Mouse (Mus musculus) limb, embryonic 15.5 days (tissue): ENCODE data around the gene Psmd13. TPM values are rescaled to one million over a fixed set of nuclear protein-coding genes. Genes with fewer than 3 reads are reported as not detected.

Experiments used
- ATAC-seq: fragments of 200-750 bp; cut with Nextera tagmentation; 2 replicates; pipeline ENCODE4 v1.8.0; 2017; ENCODE audit warnings: low read depth, moderate TSS enrichment; ENCODE audit not compliant: insufficient number of reproducible peaks, low FRiP score, low TSS enrichment
- H3K27ac ChIP-seq: fragments of 300-500 bp; sonication (generic); 2 replicates; pipeline ENCODE4 v1.5.1; 2015; ENCODE audit warnings: moderate library complexity, mild to moderate bottlenecking, inconsistent platforms
- H3K27me3 ChIP-seq: fragments of 300-500 bp; sonication (generic); 2 replicates; pipeline ENCODE4 v1.6.1; 2015; ENCODE audit warnings: inconsistent platforms
- H3K36me3 ChIP-seq: fragments of 300-500 bp; sonication (generic); 2 replicates; pipeline ENCODE4 v1.6.1; 2015; ENCODE audit warnings: inconsistent platforms
- H3K4me1 ChIP-seq: fragments of 300-500 bp; sonication (generic); 2 replicates; pipeline ENCODE4 v1.6.1; 2015; ENCODE audit warnings: inconsistent platforms
- H3K4me2 ChIP-seq: fragments of 300-500 bp; sonication (generic); 2 replicates; pipeline ENCODE4 v1.6.1; 2015; ENCODE audit warnings: mild to moderate bottlenecking, inconsistent platforms
- H3K4me3 ChIP-seq: fragments of 300-500 bp; sonication (generic); 2 replicates; pipeline ENCODE4 v1.5.1; 2015; ENCODE audit warnings: mild to moderate bottlenecking, inconsistent platforms
- H3K9ac ChIP-seq: fragments of 300-500 bp; sonication (generic); 2 replicates; pipeline ENCODE4 v1.6.1; 2015; ENCODE audit warnings: inconsistent platforms
- H3K9me3 ChIP-seq: fragments of 300-500 bp; sonication (generic); 2 replicates; pipeline ENCODE4 v1.6.1; 2016; ENCODE audit warnings: inconsistent platforms
- WGBS: fragments of 180-500 bp; shearing (Covaris S2); methylation state at CpG from one replicate; pipeline ENCODE4 v1.1.7; 2015; 5-methylcytosine and 5-hydroxymethylcytosine counted together
- polyA plus RNA-seq: library from polyadenylated mRNA; unstranded; fragments of >200 nt; fragmentation: Nextera tagmentation; extraction: Ambion mirVana; gene quantifications from 2 replicates; pipeline ENCODE4 v1.2.1, GENCODE M21; 2015

The Psmd13 gene
- polyA plus RNA-seq, 1 experiment from 2014 or later: 201 TPM

DNA sequence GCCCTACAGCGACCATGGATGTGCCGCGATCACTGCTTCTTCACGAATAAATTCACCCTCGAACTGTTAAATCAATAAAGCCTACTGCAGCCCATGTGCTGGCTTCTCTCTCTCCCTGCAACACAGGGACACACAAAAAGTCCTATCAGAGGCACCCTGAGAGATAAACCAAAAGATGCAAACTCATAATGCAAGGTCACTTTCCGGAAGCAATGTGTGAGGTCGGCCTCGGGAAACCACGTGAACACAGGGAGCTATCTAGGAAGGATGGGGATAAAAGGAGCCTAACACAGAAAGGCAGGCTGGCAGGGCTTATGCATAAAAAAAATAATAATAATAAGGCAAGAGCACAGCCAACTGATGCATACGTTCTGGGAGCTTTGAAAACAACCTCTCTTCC lies 35.1 kb upstream of the Psmd13 start:
- WGBS: 82% methylated on average over 10 of the region's 10 CpGs
- Histone ChIP-seq H3K4me3 (no peak overlapping the region), H3K9me3 (no peaks in the 10 kb centered on the region), H3K4me1 (peaks cover 11% of the 10 kb centered on the region; the same call in 1 of the 2 replicates), H3K36me3 (peaks cover 4% of the 10 kb centered on the region), H3K27me3 (peaks cover 28% of the 10 kb centered on the region), H3K9ac (no peak overlapping the region), H3K4me2 (no peak overlapping the region), H3K27ac (no peak overlapping the region)
- no peak for ATAC-seq

GRCm38 (mm10) chr7:140847755-140848580 lies 33.8 kb upstream of the Psmd13 start, which contains the start of gene Odf3:
Gene Odf3, plus strand, starts transcription at chr7:140847805.
- H3K27ac ChIP-seq: no peak within 1 kb of the TSS
- H3K4me1 ChIP-seq: peaks cover 11% of the 10 kb centered on the region; the same call in 1 of the 2 replicates
- 0 out of 2 replicates have a peak within 1 kb of the TSS, but pooled peaks have one; percentile 15 for H3K9ac ChIP-seq
- H3K36me3 ChIP-seq: peaks cover 17% of the 10 kb centered on the region
- H3K4me3 ChIP-seq: no peak within 1 kb of the TSS
- no peak within 1 kb of the TSS for H3K4me2 ChIP-seq
- no peak for ATAC-seq
- H3K27me3 ChIP-seq: peaks cover 18% of the 10 kb centered on the region
- H3K9me3 ChIP-seq: no peaks in the 10 kb centered on the region
- 59% methylated on average over 11 of the region's 11 CpGs for WGBS

GRCm38 (mm10) chr7:140848591-140848990 lies 33.2 kb upstream of the Psmd13 start:
- H3K27me3 ChIP-seq: peaks cover 14% of the 10 kb centered on the region; the same call in 1 of the 2 replicates
- H3K9ac ChIP-seq: no peak overlapping the region
- H3K27ac ChIP-seq: no peak overlapping the region
- no peak for ATAC-seq
- peaks cover 23% of the 10 kb centered on the region for H3K36me3 ChIP-seq
- no peaks in the 10 kb centered on the region for H3K9me3 ChIP-seq
- H3K4me3 ChIP-seq: no peak overlapping the region
- H3K4me1 ChIP-seq: peaks cover 11% of the 10 kb centered on the region; the same call in 1 of the 2 replicates
- 88% methylated on average over 10 of the region's 10 CpGs for WGBS
- no peak overlapping the region for H3K4me2 ChIP-seq

GRCm38 (mm10) chr7:140851916-140852315 lies 29.9 kb upstream of the Psmd13 start:
- WGBS: 98% methylated on average over 4 of the region's 4 CpGs
- ATAC-seq: no peak

DNA sequence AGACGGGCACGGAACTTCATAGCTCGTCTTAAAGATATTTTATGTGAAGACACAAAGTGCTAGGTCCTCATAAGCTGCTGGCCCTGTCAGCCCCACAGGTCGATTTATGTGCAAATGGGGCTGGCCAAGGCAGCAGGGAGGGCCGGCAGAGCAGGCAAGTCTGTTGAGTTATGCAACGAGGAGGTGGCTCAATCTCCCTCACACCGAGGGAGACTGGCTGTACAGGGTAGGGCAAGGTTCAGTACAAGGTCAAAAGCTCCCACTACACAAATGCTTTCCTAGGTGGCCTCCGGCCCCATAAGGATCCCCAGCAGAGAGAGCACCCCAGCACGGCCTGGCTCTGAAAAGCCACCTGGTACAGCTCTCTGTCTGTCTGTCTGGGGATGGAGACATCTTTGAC lies 28.4 kb upstream of the Psmd13 start:
- no peak overlapping the region for H3K4me2 ChIP-seq
- H3K9me3 ChIP-seq: no peaks in the 10 kb centered on the region
- H3K4me1 ChIP-seq: peaks cover 18% of the 10 kb centered on the region
- peaks cover 37% of the 10 kb centered on the region for H3K36me3 ChIP-seq
- H3K9ac ChIP-seq: no peak overlapping the region
- ATAC-seq: no peak
- no peaks in the 10 kb centered on the region for H3K27me3 ChIP-seq
- H3K4me3 ChIP-seq: no peak overlapping the region
- H3K27ac ChIP-seq: no peak overlapping the region
- 82% methylated on average over 9 of the region's 9 CpGs for WGBS

More at GRCm38 (mm10) chr7:140851916-140852315, 29.9 kb upstream of the Psmd13 start:
- H3K4me2 ChIP-seq: no peak overlapping the region
- H3K4me1 ChIP-seq: peaks cover 18% of the 10 kb centered on the region
- H3K9me3 ChIP-seq: no peaks in the 10 kb centered on the region
- H3K27me3 ChIP-seq: no peaks in the 10 kb centered on the region
- no peak overlapping the region for H3K9ac ChIP-seq
- H3K36me3 ChIP-seq: peaks cover 37% of the 10 kb centered on the region
- no peak overlapping the region for H3K4me3 ChIP-seq
- H3K27ac ChIP-seq: no peak overlapping the region

DNA sequence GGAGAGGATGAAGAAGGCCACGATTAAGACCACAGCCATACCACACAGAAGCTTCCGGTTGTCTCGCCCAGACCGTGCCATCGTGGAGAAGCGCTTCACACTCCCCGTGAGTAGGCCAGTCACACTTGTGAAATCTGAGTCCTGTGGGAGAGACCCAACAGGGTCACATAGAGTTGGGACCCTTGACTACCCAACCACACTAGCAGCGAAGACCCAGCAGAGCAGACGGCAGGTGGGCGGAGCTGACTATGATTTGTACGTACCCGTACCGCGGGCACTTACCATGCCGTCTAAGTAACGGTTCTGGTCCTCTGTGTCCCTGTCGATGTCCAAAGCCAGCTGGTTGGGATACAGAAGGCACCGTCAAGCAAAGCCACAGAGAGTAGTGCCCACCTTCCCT lies 27.3 kb upstream of the Psmd13 start:
- no peak overlapping the region for H3K9ac ChIP-seq
- WGBS: 93% methylated on average over 18 of the region's 18 CpGs
- H3K9me3 ChIP-seq: no peaks in the 10 kb centered on the region
- H3K4me1 ChIP-seq: peaks cover 29% of the 10 kb centered on the region
- peaks cover 44% of the 10 kb centered on the region for H3K36me3 ChIP-seq
- H3K27me3 ChIP-seq: no peaks in the 10 kb centered on the region
- H3K27ac ChIP-seq: no peak overlapping the region
- no peak for ATAC-seq
- no peak overlapping the region for H3K4me2 ChIP-seq
- peak overlapping the region; percentile 80; the same call in 1 of the 2 replicates for H3K4me3 ChIP-seq

DNA sequence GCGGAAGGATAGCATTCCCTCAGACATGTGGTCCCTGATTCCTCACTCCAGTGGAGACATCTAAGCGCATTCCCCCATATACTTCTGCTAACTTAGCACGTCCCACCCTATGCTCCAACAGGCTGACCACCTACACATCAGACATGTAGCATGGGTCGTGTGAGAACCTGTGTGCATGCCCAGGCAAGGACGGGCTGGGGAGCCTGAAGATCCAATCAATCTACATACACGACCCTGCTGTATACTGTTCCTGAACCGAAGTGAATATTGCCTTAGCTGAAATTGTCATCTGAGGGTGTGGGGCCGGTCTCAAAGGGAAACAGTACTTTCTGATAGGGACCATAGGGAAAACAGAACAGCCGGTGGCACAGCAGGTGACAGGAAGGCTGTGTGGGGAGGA lies 26.6 kb upstream of the Psmd13 start:
- peak overlapping the region; percentile 98 for H3K4me2 ChIP-seq
- ATAC-seq: no peak
- H3K36me3 ChIP-seq: peaks cover 51% of the 10 kb centered on the region
- 62% methylated on average over 9 of the region's 9 CpGs for WGBS
- no peaks in the 10 kb centered on the region for H3K9me3 ChIP-seq
- H3K9ac ChIP-seq: peak overlapping the region; percentile 91
- H3K4me3 ChIP-seq: peak overlapping the region; percentile 80
- peak overlapping the region; percentile 93; the same call in 1 of the 2 replicates for H3K27ac ChIP-seq
- H3K27me3 ChIP-seq: no peaks in the 10 kb centered on the region
- peaks cover 31% of the 10 kb centered on the region for H3K4me1 ChIP-seq

DNA sequence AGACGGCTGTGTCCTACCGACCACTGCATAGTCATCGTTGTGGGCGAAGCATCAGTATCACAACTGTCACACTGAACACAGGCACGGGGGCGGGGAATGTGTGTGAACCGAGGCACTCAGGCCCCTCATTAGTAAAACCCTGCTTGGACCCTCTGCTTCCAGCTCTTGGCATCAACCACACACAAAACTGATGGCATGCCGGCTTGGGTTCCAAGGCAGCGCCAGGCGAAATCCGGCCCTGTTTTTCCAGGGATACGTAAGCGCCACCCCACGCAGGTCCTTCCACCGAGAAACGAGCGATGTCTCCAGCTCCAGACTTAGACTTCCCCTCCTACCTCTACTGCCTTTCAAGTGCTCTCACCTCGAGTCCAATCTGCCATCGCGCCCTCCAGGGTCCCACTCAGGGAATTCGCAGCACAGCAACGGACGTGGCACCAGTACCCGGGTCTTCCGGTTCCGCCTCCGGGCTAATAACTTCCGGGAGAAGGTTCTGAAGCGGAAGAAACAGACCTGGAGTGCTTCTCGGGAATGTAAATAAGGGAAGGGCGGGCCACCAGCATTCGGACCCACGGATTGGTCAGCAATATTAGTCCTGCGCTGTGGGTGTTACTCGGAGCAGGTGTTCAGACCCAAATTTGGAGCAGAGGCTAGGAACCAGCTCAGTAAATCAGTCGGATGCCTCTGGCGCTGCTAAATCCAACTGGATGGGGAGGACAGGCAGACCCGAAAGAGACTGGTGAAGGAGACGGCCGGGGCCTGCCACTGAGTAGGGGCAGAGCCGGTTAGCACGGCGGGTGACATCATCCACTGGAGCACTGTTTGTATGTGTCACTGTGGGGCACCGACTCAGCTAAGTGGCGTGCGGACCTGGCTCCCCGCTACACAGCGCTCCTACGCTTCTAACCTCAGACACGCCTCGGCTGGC lies 25.6 kb upstream of the Psmd13 start, which contains the start of gene Gm45785:
Gm45785 (minus strand) TSS at position 472 of the 925 bp plus-strand sequence.
- Histone ChIP-seq H3K4me3 (peak within 1 kb of the TSS; percentile 80), H3K9me3 (no peaks in the 10 kb centered on the region), H3K4me1 (peaks cover 31% of the 10 kb centered on the region), H3K4me2 (peak within 1 kb of the TSS; percentile 98), H3K9ac (peak within 1 kb of the TSS; percentile 91), H3K27me3 (no peaks in the 10 kb centered on the region), H3K27ac (peak within 1 kb of the TSS; percentile 93), H3K36me3 (peaks cover 60% of the 10 kb centered on the region)
- peak; percentile 63 for ATAC-seq
- WGBS: under 1% methylated on average over 51 of the region's 51 CpGs

- under 1% methylated on average over 50 of the region's 50 CpGs for WGBS
- Histone ChIP-seq H3K4me1 (peaks cover 31% of the 10 kb centered on the region), H3K27ac (peak within 1 kb of the TSS; percentile 93), H3K4me3 (peak within 1 kb of the TSS; percentile 80), H3K27me3 (no peaks in the 10 kb centered on the region), H3K4me2 (peak within 1 kb of the TSS; percentile 98), H3K9ac (peak within 1 kb of the TSS; percentile 91), H3K9me3 (no peaks in the 10 kb centered on the region), H3K36me3 (peaks cover 62% of the 10 kb centered on the region)
- peak; percentile 84 for ATAC-seq
Measured at GRCm38 (mm10) chr7:140856785-140857549, 24.8 kb upstream of the Psmd13 start, which contains the start of gene Ric8a. Gene Ric8a, plus strand, starts transcription at chr7:140856957.

DNA sequence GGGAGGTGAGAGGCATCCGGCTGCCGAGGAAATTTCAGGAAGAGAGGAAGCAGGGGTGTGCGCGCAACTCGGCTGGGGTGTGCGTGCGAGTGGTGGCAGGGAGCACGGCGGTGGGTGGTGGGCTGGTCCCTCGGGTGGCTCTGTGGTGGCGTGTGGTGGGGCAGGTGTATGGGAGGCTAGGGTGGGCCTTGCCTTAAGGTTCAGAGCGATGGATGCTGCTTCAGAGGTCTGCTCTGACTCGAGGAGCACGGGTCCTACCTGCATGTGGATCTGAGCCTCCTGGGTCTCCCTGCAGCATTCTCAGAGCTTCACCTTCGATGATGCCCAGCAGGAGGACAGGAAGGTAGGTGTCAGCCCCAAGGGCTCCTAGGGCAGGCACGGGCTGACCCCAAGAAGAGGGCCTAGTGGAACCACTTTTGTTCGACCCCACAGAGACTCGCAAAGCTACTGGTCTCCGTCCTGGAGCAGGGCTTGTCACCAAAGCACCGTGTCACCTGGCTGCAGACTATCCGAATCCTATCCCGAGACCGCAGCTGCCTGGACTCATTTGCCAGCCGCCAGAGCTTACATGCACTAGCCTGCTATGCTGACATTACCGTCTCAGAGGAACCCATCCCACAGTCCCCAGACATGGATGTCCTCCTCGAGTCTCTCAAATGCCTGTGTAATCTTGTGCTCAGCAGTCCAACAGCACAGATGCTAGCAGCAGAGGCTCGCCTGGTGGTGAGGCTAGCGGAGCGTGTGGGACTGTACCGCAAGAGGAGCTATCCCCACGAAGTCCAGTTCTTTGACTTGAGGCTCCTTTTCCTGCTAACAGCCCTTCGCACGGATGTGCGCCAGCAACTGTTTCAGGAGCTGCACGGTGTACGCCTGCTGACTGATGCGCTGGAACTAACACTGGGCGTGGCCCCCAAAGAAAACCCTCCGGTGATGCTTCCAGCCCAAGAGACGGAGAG lies 23.9 kb upstream of the Psmd13 start, which contains the start of gene Bet1l:
Bet1l (minus strand) TSS at position 28 of the 956 bp plus-strand sequence.
- 37% methylated on average over 39 of the region's 40 CpGs for WGBS
- peaks cover 31% of the 10 kb centered on the region for H3K4me1 ChIP-seq
- H3K9ac ChIP-seq: peak within 1 kb of the TSS; percentile 91
- H3K27ac ChIP-seq: peak within 1 kb of the TSS; percentile 93
- ATAC-seq: peak; percentile 22; the same call in 1 of the 2 replicates
- no peaks in the 10 kb centered on the region for H3K9me3 ChIP-seq
- H3K27me3 ChIP-seq: no peaks in the 10 kb centered on the region
- H3K4me3 ChIP-seq: peak within 1 kb of the TSS; percentile 80
- peak within 1 kb of the TSS; percentile 98 for H3K4me2 ChIP-seq
- H3K36me3 ChIP-seq: peaks cover 62% of the 10 kb centered on the region
